Mouse (Mus musculus) limb, embryonic 13.5 days (tissue): ENCODE data around the gene Irx3. TPM values are rescaled to one million over a fixed set of nuclear protein-coding genes. Genes with fewer than 3 reads are reported as not detected.

ENCODE experiments used
- ATAC-seq: fragments of 200-750 bp; cut with Nextera tagmentation; 2 replicates; pipeline ENCODE4 v1.8.0; 2017; ENCODE audit warnings: low read depth, moderate number of reproducible peaks, moderate TSS enrichment; ENCODE audit not compliant: low FRiP score
- H3K27ac ChIP-seq: fragments of 300-500 bp; sonication (generic); 2 replicates; pipeline ENCODE4 v1.5.1; 2015; ENCODE audit warnings: inconsistent platforms, mild to moderate bottlenecking, moderate library complexity
- H3K27me3 ChIP-seq: fragments of 300-500 bp; sonication (generic); 2 replicates; pipeline ENCODE4 v1.6.1; 2015; ENCODE audit warnings: mild to moderate bottlenecking, inconsistent platforms
- H3K36me3 ChIP-seq: fragments of 300-500 bp; sonication (generic); 2 replicates; pipeline ENCODE4 v1.6.1; 2015; ENCODE audit warnings: inconsistent platforms, mild to moderate bottlenecking, moderate library complexity
- H3K4me1 ChIP-seq: fragments of 300-500 bp; sonication (generic); 2 replicates; pipeline ENCODE4 v1.6.1; 2015; ENCODE audit warnings: inconsistent platforms
- H3K4me2 ChIP-seq: fragments of 300-500 bp; sonication (generic); replicated peaks from 2 replicates; pipeline ENCODE4 v1.6.1; 2015; ENCODE audit warnings: inconsistent platforms, mild to moderate bottlenecking, moderate library complexity
- H3K4me3 ChIP-seq: fragments of 300-500 bp; sonication (generic); 2 replicates; pipeline ENCODE4 v1.5.1; 2015; ENCODE audit warnings: moderate library complexity, mild to moderate bottlenecking, inconsistent platforms
- H3K9ac ChIP-seq: fragments of 300-500 bp; sonication (generic); 2 replicates; pipeline ENCODE4 v1.6.1; 2015; ENCODE audit warnings: mild to moderate bottlenecking, inconsistent platforms
- H3K9me3 ChIP-seq: fragments of 300-500 bp; sonication (generic); 2 replicates; pipeline ENCODE4 v1.6.1; 2016; ENCODE audit warnings: inconsistent platforms
- WGBS: fragments of 180-500 bp; shearing (Covaris S2); methylation state at CpG from one replicate; pipeline ENCODE4 v1.1.7; 2015; 5-methylcytosine and 5-hydroxymethylcytosine counted together
- polyA plus RNA-seq: library from polyadenylated mRNA; unstranded; fragments of >200 nt; fragmentation: Nextera tagmentation; extraction: Ambion mirVana; gene quantifications from 2 replicates; pipeline ENCODE4 v1.2.1, GENCODE M21; 2015

Gene Irx3
- polyA plus RNA-seq, 1 experiment from 2014 or later, result 12.1 TPM

DNA sequence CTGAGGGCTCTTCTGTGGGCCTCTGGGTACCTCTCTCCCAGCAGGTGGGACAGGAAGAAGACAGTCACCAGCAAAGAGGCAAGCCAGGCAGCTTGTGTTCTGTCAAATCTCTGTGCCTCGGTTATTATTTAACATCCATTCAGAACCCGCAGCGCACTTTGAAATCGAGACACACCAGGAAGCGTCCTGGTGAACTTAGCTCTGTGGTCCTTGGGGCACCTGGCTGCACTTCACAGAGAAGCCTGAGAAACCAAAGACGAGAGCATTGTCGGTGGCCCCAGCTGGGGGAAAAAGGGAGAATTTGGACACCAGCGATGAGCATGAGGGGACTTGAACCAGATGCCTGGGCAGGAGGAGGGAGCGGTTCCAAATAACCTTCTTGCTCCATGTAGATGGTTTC, 46.8 kb downstream of the Irx3 start:
- ATAC-seq, result no peak
- Histone ChIP-seq H3K4me3 (no peak overlapping the region), H3K36me3 (no peaks in the 10 kb centered on the region), H3K27ac (no peak overlapping the region), H3K4me1 (peaks cover 10% of the 10 kb centered on the region), H3K9ac (no peak overlapping the region), H3K9me3 (no peaks in the 10 kb centered on the region), H3K27me3 (peaks cover 40% of the 10 kb centered on the region), H3K4me2 (no peak overlapping the region)
- 88% methylated on average over 9 of the region's 9 CpGs for whole genome bisulfite sequencing

DNA sequence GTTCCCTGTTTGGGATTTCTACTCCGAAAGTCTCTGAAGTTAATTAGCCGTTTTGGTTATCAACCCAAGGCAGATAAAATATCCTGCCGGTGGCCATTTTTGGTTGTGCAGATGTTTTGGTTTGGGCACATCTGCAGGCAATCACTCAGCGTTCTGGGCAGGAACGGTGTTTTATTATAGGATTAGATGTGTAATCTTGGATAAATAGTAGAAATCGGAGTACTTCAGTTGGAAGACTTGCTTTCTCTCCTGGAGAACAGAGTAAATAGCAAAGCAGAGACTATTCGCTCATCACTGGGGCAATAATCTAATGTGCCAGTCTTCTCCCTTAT, 51.1 kb downstream of the Irx3 start:
- 37% methylated on average over 7 of the region's 7 CpGs for WGBS
- Histone ChIP-seq H3K9ac (no peak overlapping the region), H3K4me2 (no peak overlapping the region), H3K27me3 (peaks cover 59% of the 10 kb centered on the region), H3K36me3 (no peaks in the 10 kb centered on the region), H3K9me3 (no peaks in the 10 kb centered on the region), H3K27ac (no peak overlapping the region), H3K4me3 (no peak overlapping the region), H3K4me1 (peaks cover 33% of the 10 kb centered on the region)
- ATAC-seq, result no peak

DNA sequence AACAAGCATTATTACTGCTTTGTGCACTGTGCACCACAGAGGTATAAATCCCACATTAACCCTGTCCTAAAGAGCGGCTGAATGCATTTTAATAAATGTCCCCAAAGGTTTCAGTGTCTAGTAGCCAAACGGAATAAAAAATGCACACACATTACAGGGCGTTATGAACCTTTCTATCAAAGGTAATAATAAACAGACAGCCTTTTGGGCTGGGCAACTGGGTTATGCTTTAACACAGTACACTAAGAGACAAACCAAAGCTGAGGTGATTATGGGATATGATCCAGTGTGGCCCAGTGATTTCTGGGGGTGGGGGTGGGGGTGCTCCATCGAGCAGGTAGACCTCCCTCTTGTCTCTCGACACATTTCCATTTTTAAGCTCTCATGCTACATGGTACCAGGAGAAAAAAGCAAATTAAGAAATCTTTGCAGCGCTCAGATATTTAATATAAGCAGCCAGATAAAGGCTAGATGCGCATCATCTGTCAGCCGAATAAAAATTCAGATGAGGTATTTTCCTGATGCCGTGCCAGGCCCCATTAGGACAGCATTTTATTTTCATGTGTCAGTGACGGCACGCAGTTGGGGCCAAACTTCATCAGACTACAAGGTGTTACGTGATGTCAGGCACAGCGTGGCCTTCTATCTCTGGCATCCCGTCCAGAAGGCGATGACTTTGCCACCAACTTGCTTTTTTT, 51.6 kb downstream of the Irx3 start:
- WGBS, result 70% methylated on average over 15 of the region's 15 CpGs
- no peaks in the 10 kb centered on the region for H3K36me3 ChIP-seq
- H3K9ac ChIP-seq, result no peak overlapping the region
- no peaks in the 10 kb centered on the region for H3K9me3 ChIP-seq
- no peak overlapping the region for H3K4me2 ChIP-seq
- H3K27ac ChIP-seq, result no peak overlapping the region
- H3K27me3 ChIP-seq, result peaks cover 57% of the 10 kb centered on the region
- no peak overlapping the region for H3K4me3 ChIP-seq
- no peak for ATAC-seq
- H3K4me1 ChIP-seq, result peaks cover 33% of the 10 kb centered on the region

DNA sequence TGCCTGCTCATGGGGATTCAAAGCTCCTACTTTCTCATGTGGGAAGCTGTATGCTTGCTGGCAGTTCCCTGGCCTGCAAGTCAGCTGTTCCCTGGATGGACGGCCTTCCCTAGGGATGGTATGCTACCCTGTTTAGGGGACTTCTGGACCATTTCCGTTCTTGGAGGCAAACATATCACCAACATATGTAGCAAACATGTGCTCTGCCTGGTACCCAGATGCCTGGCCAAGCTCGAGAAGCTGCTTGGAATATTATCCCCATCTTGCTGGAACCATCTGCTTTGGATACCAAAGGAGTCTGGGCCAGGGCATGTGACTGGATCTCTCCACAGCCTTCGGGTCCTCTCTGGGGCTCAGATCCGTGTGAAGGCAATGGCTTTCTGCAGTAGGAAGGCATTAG, 52.5 kb downstream of the Irx3 start:
- ATAC-seq, result no peak
- no peaks in the 10 kb centered on the region for H3K9me3 ChIP-seq
- H3K4me3 ChIP-seq, result no peak overlapping the region
- H3K4me2 ChIP-seq, result no peak overlapping the region
- no peaks in the 10 kb centered on the region for H3K36me3 ChIP-seq
- peaks cover 33% of the 10 kb centered on the region for H3K4me1 ChIP-seq
- 41% methylated on average over 5 of the region's 5 CpGs for WGBS
- H3K9ac ChIP-seq, result no peak overlapping the region
- no peak overlapping the region for H3K27ac ChIP-seq
- peaks cover 55% of the 10 kb centered on the region for H3K27me3 ChIP-seq
